Mouse (Mus musculus): ENCODE data around the gene AI413582.

Gene AI413582

DNA sequence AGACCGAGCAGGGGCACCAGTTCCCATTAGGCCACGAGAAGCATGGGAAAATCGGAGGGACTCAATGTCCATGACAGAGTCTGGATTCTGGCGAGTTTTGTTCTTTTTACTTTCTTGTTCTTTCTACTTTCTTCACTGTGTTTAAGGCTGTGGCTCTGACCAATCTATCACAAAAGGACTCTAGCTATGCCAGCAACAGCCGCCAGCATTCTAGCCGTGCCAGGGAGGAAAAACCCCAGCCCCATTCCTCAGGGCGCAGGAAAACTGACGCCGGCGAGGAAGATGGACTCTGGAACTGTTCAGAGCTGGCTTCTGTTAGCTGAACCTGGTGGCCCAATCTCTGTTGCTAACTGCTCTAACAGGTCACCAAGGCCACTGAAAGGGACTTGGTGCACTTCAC is 12.9 kb upstream of the AI413582 start:
- no peak for DNase-seq

DNA sequence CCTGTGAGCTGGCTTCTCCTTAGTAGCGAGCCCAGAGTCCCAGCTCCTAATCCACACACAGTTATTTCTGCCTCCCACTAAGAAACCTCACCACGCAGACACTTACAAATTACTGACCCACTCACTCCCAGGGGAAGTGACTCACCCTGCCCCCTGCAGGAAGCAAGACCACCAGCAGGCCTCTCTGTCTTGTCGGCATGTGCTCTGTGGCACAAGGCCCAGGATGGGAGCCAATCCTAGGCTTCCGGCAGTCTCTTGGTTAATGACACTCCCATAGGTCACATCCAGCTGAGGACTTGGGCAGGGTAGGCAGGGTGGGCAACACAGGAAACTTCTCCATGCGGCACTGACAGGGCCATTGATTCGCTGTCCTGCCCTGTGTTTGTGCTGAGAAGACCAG is 11.9 kb upstream of the AI413582 start:
- DNase-seq = no peak

DNA sequence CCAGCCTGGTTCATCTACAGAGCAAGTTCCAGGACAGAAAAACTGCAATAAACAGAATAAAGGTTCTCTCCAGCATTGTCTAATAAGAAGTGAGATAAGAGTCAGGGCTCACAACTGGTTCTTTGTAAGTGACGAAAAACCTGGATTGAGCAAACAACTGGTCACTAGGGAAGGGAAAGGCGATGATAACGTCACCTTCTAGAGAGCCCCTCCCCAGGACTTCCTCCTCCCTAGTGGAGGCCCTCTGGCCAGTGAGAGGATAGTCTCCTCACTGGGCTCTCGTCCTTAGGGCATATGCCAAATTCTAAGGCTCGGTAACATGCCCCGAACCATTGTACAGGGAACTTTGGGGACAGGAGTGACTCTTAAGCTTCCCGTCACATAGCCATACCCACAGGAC is 10.5 kb upstream of the AI413582 start:
- no peak for DNase-seq

DNA sequence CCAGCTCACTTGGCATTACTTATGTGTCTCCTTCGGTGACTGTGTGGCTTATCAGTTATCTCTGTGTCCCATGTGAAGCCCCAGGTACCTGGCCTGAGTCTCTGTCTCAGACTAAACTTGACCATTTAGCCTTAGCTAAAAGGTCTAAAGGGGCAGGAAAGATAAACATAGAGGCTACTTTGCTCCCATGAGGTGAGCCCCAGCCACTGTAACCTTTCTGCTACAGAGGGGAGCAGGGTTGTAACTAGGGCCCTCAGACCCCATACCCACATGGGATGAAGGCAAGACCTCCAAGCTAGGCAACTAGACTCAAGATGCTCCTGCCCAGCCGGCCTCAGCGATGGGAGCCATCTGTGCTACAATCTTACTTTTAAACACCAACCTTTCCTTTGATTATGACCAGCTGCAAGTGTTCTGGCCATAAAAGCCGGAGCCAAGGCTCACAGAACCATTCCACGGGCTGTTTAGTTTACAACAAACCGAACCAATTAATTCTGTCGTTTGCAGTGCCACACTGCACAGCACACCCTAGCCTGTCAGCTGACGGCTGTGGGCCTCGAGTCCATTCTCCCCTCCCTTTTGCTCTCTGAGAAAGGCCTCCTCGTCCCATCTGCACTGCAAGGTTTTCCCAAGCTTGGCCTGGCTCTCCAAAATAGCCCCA is 9.7 kb upstream of the AI413582 start:
- no peak for DNase-seq

DNA sequence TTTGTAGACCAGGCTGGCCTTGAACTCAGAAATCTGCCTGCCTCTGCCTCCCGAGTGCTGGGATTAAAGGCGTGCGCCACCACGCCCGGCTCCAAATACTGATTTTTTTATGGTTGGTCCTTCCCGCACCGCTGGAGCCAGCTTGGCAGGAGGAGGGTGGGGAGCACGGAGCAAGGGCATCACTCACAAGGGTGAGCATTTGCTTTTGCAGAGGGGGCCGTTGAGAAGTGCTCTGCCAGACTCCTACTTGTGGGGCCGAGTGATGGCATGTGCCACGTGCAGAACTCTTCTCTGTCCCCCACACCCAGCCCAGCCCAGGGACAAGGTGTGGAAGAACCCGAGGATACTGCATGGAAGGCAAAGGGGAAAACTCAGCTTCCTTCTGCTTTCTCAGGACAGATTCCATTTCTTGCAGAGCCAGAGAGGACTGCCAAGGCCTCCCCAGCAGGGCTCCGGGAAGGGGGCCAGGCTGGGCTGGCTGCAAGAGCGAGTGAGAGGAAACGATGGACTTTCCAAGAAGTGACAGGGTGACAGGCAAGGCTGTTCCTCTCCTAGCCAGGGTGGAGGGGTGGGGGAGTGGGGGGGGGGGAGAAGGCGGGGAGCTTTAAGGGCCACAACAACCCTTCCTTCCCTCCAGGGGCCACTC is 9.0 kb upstream of the AI413582 start:
- DNase-seq = peak; percentile 92

DNA sequence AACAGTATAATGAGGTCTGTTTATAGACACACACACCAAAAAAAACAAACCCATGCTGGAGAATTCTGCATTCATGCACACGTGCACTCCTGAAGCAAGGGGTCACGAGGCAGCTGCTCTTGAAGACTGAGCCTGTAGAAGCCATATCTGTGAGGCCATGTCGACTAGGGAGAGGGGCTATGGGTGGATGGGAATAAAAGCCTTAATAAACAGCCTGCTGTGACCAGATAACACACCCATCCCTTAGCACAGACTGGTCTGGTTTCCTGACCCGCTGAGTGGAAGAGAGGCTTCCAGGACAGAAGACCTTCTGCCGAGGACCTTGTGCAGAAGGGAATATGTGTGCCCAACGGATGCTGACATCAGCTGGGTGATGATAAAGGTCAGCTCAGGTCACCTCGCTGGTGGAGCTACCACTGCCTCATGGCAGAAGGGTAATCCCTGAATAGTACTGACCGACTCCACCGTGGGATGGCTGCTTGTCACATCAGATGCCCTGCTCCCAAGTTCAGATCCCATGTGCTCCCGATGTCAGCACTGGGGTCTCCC is 8.3 kb upstream of the AI413582 start:
- DNase-seq = no peak

DNA sequence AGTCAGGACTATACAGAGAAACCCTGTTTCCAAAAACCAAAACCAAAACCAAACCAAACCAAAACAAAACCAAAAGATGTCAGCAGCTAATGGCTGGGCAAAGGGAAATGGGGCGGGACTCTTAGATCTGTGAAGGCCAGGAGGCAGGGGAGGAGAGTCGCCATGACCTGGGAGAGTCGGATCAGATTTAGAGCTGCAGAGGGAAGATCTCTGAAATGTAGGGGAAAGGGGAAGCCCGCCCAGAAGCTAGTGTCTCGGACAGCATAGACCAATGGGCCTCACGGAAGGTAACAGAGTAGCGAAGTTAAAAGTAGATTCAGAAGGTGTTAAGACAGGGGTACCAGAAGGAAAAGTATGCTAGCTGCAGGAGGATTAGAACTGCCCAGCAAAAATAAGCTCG is 5.8 kb upstream of the AI413582 start:
- no peak for DNase-seq

DNA sequence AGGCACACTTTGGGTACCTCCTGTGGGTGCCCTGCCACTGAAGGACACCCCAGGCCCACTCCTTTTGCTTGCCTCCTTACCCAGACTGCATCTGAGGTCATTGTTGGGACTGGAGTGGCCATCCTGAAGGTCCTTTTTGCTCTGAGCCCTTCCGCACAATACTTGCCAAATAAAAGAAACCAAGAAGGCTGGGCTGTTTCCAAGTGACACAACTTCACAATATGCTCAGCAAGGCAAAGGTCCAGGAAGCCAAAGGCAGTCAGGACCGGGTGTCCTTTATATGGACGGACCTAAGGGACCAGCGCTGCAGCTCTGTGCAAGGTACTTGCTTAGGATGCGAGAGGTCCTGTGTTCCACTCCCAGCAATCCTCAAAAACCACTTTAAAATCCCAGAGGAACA is 2.7 kb upstream of the AI413582 start:
- DNase-seq = no peak

DNA sequence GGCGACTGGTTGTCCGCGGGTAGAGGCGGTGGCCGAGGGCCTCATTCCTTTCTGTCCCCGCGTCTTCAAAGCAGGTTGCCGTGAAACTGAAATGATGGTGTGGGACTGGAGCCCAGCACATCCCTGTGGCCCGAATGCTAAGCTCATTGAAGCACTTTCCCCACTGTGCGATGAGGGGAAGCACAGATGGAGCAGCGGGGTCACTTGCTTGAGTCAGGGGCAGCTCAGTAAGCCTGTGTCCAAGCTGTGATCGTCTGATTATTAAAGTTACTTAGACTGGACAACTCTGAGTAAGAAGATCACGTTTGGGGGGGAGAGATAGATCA is 349 bp upstream of the AI413582 start:
- DNase-seq = no peak

DNA sequence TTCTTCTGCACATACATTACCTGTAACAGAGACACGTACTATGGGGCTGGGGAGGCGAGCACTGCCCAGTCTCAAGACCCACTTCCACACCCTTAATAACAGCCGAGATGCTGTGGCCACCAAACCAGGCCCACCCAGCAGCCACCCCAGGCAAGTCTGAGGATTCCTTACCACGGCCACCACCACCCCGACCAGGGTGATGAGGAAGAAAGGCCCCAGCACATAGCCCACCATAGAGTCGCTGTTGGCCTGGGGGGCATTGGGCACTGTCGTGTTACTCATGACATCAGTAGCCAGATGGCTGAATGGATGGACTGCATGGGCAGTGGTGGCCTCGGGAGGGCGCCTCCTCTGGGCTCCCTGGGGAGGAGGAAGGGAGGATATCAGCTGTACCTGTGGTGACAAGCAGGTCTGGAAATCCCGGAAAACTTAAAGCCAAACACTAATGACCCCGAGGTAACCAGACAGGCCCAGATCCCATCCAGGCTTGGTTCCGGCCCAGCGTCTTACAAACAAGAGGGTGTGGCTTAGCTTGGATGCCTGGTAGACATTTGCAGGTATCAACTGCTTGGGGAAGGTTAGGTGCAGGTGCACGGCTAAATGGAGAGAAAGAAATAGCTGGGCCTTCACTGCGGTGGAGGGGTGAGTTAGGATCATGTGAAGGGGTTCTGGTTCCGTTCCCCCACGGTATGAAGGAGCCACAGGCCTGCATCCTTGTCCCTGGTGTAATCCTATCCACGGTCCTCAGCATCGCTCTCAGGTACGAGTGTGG is 979 bp downstream of the AI413582 start:
- DNase-seq = peak; percentile 57

DNA sequence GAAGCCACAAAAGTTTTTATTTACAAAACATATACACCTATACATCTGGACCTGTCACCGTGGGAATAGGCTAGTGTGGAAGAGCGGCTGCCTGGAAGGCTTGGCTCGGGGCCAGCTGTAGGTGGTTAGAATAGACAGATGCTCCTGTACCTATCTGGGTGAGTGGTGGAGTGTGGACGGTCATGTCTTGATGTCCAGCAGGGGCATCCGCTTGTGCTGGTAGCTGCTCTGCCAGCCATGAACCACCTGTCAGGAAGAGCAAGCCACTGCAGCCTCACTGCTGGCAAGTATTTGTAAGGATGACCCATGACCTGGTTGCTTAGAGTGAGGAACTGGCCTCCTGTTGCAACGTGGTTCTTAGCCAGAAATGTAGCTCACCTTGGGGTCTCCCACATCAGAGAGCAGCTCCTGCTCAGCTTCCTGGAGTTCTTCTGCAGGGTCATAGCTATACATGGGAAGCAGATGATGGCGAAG is 1.7 kb downstream of the AI413582 start:
- peak; percentile 58 for DNase-seq

DNA sequence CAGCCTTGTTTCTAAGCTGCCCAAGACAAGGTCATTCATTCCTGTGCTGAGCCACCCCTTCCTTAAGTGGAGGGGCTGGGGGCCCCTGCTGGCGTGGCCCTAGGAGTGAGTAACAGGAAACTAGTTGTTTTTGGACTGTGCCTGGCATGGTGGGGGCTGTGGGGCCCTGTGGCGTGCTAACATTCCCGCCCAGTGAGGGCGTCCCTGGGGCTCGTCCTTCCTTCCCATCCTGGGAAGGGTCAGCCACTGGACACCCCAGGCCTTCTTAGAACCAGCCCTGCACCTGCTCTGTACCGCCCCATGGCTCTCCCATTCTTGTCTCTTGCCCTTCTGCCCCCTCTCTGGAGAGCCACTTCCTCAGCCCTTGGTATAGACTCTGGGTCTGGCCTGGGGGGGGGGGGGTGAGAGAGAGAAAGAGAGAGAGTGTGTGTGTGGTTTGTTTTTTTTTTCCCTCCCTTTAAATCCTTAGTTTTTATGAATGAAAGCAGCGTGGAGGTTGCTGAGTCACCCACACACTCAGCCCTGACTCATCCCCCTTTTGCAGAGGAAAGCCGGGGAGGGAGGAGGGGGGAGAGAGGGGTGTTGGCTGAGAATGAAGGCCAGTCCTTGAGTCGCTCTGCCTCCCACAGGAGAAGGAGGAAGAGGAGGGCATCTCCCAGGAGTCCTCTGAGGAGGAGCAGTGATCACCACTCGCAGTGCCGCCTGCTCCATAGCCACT is 3.6 kb downstream of the AI413582 start:
- no peak for DNase-seq

DNA sequence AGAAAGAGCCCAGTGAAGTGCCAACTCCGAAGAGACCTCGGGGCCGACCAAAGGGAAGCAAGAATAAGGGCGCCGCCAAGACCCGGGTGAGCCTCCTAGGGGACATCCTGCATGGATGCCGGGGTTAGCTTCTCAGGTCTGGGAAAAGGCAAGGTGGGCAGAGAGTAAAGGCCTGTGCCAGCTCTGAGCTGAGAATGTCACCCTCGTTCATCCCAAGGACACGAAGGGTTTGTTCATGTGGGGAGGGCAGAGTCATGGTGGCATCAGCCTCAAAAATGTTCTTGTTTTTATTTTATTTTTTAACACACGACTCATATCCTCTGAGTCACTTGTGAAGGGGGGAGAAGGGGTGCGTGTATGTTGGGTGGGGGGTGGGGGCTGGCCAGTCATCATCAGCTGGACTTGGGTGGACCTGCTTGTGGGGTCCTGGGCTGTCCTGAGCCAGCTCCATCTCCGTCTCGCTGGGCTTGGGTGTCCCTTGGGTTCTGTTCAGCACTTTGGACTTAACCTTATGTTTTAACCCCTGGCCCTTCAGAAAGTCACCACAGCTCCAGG is 4.6 kb downstream of the AI413582 start:
- no peak for DNase-seq

DNA sequence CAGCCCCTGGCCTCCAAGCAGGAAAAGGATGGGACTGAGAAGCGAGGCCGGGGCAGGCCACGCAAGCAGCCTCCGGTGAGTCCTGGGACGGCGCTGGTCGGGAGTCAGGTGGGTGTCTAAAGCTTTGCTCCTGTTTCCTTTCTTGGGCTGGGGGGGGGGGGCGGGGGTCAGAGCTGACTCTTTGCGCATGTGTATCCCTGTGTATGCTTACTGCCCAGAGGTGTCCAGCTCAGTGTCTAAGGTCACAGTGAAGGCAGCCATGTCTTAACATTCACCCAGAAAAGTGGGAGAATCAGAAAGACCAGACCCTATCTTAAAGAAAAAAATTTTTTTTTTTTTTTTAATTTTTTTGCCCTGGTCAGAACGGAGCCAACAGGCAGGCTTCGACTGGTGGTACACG is 6.0 kb downstream of the AI413582 start:
- DNase-seq = no peak

DNA sequence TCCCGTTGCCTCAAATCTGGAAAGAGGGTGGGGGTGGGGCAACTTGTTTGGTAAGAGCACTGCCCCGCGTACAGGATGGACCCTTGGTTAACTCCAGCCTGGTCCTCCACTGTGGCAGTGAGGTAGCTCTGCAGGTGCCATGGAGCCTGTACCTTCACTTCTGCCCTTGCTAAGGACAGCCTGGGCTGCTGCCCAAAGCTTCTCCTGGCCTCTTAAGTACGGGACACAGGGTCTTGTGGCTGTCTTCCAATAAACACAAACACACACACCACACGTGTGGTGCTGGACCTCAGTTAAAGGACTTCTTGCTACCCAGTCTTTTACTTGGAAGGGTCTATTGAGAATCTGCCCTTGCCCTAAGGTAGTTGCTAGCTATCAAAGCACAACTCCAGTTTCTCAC is 6.7 kb downstream of the AI413582 start:
- DNase-seq = no peak

DNA sequence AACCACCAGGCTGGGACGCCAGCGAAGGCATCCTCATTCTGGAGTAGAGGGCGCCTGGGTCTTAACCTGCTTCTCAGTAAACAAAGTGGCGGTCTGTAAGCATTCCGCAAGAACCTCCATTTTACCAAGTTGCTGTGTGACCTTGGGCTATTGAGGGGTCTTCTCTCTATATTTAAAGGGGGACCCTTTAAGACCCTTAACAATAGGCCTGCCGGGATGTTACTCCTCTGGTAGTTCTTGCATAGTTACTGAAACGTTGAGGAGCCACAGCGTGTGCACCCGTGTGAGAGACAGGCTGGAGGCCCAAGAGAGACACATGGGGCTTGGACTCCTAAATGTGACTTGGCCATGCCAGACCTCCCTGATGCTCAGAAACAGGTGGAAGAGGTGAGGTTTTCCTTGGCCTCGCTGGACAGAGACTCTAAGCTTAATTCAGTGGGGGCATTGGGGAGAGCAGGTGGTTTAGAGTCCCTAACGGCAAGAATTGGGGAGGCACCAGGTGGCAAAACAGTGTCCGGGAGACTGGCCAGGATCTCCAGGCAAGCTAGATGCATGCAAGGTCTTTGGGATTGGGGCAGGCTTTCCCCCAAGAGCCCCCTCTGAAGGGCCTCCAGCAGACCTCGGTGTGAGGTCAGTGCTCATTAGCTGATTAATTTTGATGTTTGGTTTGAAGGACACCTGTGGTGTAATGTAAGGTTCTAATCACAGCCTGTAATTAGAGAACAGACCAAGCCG is 7.5 kb downstream of the AI413582 start:
- DNase-seq = peak; percentile 69

DNA sequence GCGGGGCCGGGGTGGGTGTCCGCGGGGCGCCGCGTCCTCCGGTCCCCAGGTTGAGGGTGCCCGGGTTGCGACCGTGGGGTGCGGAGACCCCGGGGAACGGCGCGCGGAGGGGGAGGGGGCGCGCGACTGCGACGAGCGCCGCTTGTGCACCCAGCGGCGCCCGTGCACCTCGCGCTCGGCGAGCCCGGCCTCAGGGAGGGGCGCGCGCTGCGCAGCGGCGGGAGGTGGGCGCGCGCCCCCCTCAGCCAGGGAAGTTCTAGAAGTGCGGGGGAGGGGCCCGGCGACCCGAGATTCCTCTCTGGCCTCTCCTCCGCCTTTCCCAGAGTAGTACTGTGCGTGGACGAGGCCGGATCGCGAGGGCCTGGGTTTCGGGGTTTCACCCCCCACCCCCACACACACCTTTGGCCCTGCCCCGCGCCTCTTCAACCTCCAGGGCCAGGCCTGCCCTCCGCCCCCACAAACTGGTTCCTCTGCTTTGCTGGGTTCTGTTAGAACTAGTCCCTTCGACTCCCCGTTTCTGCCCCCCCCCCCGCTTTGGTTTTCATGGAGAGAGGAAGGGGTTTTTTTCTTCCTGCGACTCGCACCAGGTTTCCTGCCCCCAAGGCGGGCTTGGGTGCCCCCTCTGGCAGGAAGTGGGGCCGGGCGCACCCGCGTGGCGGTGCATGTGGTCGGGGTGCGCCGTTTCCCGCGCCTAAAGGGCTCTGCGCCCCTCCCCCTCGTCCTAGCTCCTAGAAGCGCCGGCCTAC is 8.2 kb downstream of the AI413582 start:
- no peak for DNase-seq

DNA sequence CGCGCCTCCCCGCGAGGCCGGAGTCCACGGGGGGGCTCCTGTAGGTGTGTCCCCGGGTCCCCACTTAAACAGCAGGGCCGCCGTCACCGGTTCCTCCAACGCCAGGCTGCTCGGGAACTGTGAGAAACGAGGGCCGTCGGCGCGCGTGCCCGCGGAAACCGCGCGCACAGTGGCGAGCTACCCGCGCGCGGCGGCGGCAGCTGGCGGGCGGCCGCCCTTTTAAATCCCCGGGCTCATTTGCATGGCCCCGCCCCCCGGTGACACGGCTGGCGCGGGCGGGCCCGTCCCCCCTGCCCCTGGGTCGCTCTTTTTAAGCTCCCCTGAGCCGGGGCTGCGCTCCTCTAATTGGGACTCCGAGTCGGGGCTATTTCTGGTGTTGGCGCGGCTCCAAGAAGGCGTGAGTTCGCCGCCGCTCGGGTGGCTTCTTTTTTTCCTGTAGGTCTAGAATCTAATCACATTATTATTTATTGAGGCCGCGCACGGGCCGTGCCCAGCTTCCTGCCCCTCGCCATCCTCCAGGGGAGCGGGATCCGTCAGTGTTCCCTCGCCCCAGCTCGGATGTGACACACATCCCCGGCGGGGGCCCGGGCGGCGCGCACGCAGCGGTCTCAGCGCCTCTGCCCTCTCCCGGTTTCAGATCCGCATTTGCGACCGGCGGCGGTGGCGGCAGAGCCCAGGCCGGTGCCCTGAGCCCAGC is 9.1 kb downstream of the AI413582 start, which contains the start of gene Hmga1:
Hmga1 (plus strand) TSS at position 183 of the 697 bp plus-strand sequence.
- peak; percentile 84 for DNase-seq

DNA sequence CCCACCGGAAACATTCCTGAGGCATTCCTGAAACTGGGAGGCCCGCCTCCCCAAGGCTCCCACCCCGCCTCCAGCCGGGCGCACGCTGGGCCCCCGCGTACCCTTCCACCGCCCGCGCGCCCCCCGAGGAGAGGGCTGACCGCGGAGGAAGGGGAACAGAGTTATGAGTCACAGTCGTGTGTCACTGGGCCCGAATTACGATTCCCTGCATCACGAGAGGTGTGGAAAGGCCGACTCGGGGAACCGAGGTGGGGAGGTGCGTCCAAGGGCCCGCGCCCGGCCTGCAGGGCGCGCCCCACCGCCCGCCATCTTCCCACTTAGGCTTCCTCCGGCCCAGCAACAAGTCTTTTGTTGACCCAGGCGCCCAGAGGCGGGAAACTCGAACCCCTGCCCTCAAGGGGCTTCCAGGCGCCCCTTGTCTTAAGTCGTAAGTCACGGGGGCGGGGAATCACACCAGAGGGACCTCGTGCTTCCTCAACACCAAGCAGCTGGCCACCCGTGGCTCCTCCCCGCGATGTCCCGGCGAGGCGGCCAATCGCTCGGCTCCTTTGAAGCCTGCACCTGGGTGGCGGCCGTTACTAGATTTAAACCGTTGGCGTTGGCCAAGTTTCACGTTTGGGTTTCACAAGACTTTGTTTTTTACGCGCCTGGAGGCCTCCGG is 9.9 kb downstream of the AI413582 start:
- DNase-seq = peak; percentile 50

DNA sequence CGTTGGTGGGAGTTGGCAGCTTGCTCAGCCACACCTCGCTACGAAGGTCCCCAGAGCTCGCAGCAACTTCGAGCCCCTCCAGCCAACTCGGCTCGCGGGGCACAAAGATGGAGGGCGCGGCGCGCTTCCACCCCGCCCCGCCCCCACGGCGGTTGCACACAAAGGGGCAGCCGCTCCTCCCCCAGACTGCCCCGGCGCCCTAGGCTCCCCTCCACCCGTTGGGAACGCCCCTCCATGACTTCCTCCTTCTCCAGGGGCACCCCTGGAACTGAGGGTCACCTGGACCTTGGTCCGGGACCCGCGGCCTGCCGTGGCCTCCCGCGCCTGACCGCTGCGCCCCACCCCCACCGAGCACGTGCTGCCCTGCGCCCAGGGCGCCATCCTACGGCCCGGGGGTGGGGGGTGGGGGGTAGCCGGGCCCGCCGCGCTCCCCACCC is 10.5 kb downstream of the AI413582 start:
- DNase-seq = no peak

Measured in cerebellum, adult 8-10 months (tissue).